Mouse (Mus musculus) megakaryocyte, embryonic 14.5 days (primary cell): ENCODE measurements around the gene Egfl7.

ENCODE experiments used
- FLI1 ChIP-seq: IDR thresholded peaks from 2 replicates; pipeline ENCODE4 v1.6.1; 2012; ENCODE audit warnings: low read length, inconsistent platforms, mixed read lengths
- GATA1 ChIP-seq: IDR thresholded peaks from 3 replicates; pipeline ENCODE4 v1.6.1; 2012; ENCODE audit warnings: mixed read lengths, low read length, inconsistent platforms, borderline replicate concordance

GRCm38 (mm10) chr2:26593211-26594021 is 13.6 kb downstream of the Egfl7 start:
- no peak for TF ChIP-seq GATA1
- TF ChIP-seq FLI1: no peak
